Mouse (Mus musculus): ENCODE results near the gene Nptn.
"Not testable (repeated sequence)": the region's sequence is repeated elsewhere in the genome, so short reads cannot be mapped to it uniquely, and the experiment has no call there.

Nptn gene

DNA sequence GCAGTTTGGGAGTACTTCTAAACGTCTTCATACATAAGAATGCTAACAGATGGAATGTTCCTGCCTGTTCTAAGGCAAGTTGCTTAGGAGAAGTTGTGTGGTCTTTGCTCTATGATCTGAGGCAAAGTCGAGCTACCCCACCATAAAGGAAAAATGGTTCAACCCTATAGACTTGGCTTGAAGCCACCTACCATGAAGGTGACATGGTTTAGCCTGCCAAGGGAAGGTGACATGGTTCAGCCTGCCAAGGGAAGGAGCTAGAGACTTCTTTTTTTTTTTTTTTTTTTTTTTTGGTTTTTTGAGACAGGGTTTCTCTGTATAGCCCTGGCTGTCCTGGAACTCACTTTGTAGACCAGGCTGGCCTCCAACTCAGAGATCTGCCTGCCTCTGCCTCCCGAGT lies 16.1 kb upstream of the Nptn start:
- not testable (repeated sequence) for DNase-seq

DNA sequence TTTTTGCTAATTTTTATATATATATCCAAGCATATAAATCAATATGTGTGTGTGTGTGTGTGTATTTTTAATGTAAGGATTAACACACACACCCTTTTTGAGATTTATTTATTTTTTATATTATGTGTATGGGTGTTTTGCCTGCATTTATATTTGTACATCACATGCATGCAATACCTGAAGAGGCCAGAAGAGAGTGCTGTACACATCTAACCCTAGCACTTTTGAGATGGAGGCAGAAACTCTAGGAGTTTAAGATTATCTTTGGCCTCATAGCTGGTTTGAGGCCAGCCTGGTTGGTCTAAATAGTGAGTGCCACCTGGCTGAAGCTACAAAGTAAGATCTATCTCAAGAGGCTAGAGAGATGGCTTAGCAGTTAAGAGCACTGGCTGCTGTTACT lies 14.4 kb upstream of the Nptn start:
- peak; percentile 61 to 65 for DNase-seq

DNA sequence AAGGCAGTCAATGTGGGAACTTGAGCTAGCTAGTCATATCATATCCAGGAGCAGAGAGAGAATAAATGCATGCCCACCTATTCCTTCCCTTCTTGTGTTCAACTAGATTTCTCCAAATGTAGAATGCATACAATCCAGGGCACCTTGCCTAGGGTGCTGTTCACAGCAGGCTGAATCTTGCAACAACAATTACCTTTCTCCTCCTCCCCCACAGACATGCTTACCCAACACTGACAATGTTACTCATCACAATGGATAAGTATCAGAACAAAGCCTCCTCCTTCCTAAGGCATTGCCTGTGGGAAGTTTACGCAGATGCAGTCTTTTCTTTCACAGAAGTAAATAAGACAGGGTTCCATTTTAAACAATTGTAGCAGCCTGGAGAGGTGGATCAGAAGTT lies 11.0 kb upstream of the Nptn start:
- DNase-seq, result no peak

DNA sequence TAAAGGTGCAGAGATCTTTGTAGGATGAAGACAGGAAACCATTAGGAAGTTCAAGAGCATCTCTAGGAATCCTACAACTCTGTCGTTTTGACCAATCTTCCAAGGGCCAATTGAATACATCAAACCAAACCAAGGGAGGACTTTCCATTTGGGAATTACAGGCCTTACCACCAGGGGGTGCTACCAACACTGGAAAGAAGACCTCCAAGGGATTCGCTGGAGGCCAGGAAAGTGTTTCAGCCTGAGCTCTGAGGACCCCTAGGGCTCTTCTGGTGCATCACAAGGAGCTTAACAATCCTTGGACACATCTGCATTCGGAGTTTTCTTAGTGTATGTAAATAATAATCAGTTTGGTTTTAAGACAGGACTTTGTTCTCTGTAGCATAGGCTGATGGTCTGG lies 3.4 kb upstream of the Nptn start:
- peak; percentile 43 to 55 for DNase-seq

DNA sequence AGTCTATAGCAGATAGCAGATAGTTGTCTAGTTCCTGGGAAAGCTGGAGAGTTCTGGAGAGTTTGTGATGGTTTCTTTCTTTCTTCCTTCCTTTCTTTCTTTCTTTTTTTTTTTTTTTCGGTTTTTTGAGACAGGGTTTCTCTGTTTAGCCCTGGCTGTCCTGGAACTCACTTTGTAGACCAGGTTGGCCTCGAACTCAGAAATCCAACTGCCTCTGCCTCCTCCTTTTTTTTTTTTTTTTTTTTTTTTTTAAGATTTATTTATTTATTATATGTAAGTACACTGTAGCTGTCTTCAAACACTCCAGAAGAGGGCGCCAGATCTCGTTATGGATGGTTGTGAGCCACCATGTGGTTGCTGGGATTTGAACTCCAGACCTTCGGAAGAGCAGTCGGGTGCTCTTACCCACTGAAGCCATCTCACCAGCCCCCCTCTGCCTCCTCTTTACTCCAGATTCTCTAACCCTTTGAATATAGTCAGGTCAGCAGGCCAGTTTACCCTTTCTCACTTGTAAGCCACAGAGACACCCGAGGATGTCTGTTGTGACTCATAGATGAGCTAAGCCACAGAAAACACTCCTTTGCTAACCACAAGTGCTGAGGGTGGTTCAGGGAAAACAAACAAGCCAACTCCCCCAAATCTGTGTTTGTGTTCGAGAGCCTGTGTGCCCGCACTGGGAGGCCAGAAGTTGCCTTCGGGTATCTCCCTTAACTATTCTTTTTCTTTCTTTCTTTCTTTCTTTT lies 1.4 kb upstream of the Nptn start:
- DNase-seq, result peak; percentile 17 to 20

DNA sequence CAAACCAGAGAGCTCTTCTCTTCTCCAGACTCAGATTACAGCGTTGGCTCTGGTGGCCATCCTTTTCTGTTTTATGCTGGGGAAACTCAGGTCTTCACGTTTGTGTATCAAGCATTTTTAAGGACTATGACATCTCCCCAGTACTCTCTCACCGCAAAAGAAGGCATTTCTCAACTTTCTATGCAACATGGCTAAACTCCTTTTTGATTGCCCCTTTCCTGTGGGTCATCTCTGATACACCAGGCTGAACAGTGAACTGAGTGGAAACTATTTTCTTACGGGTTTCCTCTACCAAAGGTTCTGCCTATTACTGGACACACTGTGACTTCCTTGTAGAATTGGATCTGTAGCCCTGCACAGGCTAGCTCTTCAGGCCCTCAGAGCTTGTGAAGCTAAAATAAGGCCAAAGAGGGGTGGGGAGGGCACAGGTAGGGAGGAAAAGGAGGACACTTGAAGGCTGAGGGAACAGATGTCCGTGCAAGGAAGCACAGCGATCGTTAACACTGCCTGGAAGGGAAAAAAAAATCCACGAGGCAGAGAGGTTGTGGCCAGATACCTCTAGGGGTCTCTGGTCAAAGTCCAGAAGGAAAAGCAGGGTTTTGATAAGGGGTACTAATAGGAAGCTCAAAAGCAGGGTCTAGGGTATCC lies 633 bp upstream of the Nptn start:
- DNase-seq, result no peak

DNA sequence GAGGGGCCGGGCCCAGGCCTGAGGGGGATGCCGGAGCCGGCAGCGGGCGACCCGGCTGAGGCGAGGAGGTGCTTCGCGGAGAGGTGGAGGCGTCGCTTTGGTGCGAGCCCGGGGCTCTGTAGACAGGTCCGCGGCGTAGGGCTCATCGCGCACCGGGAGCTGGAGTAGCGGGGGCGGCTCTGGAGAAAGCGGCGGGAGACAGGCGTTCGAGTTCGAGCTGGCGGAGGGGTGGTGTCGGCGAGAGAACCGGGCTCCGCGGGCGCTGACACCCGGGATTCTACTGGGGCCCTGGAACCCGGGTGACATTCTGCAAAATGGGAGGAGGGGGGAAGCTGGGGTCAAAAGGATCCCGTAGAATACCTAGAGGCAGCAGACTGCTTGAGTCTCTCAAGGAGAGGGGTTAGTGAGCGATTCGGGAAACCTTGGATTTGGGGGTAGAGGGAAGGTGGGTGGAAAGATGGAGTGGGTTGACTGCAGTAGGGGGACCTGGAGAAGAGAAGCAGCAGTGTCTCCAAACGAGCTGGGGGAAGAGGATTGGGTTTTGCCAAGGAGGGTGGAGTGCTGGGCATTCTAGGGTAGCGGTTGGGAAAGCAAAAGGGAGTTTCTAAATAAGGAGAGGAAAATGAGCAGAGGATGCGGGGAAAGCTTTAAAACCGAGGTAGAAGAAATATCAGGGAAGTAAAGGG lies 684 bp downstream of the Nptn start:
- no peak for DNase-seq

DNA sequence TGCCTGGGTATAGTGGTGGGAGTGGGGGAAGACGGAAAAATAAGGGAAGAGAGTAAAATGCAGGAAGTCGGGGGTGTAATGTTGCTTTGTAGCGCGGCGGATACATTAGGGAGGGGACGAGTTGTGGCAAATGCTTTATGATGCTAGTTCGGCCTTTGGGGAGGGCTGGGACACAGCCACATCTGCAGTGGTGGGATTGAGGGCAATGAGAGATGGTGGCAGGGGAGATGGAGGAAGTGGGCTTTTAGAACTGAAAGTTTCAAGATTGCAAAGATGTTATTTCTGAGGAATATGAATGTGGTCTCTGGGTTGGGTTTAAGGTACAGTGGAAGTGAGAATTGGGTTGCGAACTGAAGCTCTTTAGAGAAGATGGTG lies 1.2 kb downstream of the Nptn start:
- peak; percentile 34 to 37 for DNase-seq

DNA sequence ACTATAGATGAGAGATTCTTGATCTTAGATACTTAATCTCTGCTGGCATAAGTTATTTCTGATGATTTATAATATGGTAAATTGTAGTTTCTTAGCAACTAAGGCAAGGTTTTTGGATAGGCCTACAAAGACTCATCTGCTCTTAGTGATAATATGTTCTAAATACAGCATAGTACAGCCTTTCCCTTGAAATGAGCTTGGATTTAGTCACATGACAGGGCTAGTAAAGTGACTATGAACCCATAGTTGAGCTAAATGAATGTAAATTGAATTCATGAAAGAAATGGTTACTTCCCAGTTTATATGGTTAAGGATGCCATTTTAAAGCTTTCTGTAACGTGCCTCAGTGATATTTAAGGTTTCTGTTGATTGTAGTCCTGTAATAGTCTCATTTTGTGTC lies 2.3 kb downstream of the Nptn start:
- DNase-seq, result no peak

DNA sequence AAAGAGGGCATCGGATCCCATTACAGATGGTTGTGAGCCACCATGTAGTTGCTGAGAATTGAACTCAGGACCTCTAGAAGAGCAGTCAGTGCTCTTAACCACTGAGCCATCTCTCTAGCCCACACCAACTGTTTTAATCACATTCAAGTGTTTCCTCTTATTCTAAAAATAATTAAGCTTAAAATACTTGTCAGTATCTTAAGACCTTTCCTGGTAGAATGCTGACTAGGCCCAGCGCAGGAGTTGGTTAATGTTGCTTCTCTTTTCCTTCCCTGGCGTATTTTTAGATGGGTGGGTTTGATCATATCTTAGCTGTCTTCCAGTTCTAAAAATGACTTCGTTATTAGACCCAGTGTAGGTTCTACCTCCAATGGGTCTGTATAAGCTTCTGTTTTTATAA lies 6.6 kb downstream of the Nptn start:
- DNase-seq, result no peak

DNA sequence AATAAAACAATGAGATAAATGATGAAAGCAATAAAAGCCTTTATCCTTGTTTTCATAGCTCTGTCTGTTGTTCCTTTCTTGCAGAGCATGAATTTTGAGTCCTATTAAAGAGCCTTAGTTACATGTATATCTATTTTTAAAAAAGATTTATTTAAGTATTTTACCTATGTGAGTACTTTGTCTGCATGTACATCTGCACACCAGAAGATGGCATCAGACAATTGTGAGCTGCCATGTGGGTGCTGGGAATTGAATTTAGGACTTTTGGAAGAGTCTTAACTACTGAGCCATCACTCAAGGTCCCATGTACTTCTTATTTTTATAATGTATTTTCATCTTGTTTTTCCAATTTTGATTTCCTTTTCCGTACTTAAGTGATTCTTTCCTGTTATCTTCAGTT lies 13.3 kb downstream of the Nptn start:
- no peak for DNase-seq

DNA sequence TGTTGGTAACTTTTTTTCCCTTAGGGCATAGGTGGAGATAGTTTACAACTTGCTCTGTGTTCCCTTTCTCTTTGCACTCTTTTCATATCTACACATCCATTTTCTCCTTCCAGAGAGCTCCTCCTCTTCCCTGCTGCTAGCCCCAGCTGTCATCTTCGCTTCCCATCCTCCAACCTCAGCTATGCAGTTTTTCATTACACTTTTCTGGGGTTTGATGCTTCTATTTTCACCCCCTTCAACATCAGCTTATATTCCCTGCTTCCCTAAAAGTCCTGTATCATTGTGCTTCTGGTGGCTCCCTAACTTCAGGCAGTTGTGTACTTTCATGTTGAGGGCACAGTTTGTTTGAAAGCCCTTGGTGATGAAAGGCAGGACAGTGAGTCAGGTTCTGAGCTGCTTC lies 31.8 kb downstream of the Nptn start:
- no peak for DNase-seq

DNA sequence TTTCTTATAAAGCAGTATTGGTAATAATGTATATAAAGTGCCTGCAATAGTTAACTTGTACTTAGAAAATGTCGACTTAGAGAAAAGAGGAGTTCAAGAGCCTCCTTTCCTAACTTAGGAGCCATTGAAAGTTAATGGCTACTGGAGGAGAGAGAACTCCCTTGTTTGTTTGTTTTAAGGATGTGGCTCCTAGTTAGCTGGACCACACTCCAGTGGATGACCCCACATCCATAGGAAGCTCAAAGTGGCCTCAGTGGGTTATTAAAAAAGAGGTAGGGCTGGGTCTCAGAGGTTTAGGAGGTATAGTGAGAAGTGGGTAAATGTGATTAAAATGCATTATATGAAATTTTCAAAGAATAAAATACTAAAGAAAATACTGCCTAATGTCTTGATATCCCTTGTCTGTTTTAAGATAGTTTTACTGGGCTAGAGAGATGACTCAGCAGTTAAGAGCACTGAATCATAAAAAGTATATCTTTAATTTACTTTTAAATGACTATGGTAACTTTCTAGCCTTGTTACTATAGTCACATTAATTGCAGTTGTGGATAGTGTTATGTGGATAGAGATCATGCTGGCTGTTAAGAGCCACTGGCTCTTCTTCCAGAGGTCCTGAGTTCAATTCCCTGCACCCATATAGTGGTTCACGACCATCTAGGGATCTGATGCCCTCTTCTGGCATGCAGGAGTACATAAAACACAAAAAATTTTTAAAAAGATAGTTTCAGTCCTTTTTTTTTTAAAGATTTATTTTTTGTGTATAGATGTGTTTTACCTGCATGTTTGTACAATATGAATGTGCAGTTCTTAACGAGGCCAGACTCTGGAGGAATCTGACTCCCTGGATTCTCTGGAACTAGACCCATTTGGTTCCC lies 33.3 kb downstream of the Nptn start:
- DNase-seq, result no peak

DNA sequence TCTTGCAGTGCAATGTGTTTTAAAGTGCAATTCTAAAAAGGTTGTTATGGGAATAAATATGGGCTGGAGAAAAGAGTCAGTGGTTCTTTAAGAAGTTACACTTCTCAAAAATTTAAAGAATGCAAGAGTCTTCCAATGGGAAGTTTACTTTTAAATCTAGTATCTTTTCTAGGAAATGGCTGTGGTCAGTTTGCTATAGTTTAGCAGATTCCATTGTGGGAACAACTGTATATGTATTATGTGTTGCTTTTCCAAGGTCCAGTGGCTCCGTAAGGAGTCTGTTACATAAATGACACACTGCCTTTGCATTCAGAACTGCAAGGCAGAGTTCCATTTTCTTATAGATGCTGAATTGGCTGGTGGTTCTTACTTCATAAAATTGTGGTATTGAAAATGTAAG lies 41.0 kb downstream of the Nptn start:
- DNase-seq, result no peak

DNA sequence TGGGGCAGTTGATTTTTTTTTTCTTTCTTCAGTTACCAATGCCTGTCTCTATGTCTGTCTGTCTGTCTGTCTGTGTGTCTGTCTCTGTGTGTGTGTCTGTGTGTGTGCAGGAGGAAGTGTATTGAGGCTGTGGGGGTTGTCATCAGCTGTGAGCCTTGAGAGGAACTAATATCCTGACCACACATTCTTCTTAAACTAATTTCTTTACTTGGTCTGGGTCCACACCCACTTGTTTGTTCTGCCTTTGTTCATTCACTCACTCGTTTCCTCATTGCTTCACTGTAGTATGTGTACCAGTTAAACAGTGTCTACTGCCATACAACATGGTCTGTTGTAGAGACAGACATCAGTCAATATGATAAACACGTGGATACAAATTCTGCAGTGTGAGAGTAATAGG lies 45.2 kb downstream of the Nptn start:
- DNase-seq, result no peak

DNA sequence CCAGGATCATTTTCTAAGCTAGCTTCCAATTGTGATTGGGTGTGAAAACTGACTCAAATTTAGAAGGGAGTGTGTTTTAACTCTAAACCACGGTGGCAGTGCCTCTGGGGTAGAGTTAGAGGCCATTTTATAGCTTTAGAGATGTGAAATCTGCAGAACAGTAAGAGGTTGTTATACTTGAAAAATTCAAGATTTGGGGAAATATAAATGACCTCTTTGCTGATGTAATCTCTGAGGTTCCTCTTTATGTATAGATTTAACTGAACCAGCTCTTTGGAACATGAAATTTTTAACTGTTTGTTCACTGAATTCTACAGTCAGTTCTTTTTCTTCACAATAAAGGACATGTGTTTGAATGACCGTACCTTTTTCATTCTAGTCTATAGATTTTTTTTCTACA lies 48.4 kb downstream of the Nptn start:
- no peak for DNase-seq

DNA sequence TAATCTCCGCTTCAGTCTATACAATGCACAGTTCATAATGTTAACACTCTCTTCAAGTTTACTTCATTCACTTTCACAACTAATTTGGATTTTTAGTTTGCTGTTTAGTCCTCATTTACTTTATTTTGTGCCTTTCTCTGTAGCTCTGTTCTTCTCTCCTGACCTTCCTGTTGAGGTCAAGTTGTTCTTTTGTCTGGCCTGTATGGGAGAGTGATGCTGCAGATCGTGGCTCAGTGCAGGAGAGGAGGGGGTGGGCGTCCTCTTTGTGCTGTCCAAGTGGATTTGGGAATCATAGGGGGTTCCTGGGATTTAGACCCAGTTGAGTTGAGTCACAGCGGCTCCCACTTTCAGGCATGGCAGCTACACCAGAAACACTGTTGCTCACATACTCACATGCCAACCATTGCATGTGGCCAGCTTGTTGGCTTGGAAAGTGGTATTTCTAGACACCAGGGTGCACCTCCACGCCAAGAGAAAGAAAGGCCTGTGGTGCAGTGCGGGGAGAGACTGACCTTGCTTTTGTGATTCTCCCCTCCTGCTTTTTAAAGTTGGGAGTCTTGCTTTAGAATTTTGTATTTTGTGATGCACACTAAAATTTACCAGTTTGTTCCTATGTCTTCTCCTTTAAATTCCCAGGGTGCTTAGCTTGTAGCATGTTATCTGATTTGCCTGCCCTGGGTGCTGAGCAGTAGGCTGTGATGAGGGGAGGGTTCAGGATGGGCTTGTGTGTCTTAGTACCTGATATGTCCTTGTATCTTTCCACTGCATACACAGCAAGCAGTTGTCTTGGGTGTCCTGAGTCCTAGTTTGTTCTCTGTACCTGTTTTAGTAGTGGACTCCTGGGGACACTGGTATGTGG lies 66.6 kb downstream of the Nptn start:
- DNase-seq, result no peak

DNA sequence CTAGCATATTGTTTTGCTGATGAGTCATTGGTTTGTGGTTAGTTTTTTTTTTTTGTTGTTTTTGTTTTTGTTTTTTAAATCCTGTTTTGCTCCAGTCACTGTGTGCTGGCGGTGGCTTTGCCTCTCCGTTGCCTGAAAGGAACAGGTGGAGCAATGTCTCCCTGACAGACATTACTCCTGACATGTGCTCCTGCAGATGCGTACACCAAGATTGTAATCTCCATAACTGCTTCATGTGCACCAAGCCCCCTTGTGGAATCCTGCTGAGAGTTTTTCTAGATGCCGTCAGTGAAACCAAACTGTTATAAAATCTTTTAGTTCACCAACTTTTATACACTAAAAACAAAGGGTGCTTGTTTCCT lies 67.2 kb downstream of the Nptn start:
- DNase-seq, result no peak

DNA sequence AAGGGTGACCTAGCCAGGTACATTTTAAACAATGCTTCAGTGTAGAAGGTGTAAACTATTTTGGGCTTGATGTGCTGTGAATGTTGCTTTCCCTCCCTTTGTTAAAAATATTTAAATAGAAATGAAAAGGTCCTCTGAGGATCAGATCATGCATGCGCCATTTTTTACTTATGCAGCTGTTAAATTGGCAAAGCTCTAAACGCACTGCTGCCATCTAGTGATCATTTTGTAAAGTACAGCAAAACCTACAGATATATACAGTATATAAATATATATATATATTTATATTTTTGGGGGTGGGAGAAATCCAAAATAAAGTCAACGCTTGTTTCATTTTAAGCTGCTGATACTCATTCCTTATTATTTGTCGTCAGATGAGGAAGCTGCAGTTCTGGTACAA lies 70.0 kb downstream of the Nptn start:
- DNase-seq, result peak; percentile 52 to 59

DNA sequence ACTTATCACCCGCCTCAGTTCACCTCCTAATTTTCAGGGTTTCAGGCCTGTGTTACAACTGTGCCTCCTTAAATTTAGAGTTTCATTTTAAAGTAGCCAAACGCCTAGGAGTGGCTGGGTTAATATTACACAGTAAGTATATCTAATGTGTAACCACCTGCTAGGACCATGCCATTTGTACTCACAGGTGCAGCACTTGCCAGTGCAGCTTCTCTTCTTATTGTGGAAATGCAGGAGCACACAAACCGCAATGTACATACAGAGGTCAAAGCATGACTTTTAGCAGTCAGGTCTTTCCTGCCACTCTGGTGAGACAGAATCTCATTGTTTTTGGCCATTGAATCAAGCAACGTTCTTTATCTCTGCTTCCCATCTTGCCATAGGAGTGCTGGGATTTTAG lies 72.5 kb downstream of the Nptn start:
- DNase-seq, result no peak

DNA sequence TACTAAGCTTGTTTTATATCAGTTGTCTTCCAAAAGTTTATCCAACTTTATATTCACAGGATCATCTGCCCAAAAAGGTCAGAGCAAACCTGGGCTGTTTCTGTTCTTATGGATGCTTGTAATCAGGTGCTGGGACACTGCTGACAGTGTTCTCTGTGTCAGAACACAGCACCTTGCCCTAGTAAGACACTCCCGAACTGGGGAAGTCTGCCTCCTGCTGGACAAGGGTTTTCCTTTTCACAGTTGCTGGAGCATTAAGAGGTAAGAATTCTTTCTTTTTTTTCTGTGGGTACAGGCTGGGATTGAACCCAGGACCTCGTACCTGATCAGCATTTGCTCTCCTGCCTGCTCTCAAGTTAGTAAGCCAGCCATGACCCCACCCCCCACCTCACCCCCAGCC lies 74.4 kb downstream of the Nptn start:
- peak; percentile 27 to 42 for DNase-seq

DNA sequence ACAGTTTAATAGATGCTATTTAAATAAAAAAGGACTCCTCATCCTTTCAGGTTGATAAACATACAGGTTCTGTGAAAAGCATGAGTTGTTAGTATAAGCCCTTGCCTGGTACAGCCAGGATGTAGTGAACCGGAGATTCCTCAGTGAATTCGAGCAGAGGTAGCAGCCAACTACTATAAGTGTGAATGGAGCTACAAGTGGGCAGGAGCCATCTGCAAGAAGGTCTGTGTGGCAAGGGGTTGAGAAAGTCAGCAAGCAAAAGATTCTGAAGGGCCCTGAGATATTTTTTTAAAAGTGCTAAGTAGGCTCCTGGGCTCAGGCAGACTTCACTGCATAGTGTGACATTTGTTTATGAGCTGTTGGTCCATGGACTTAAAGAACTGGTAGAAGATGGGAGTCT lies 74.8 kb downstream of the Nptn start:
- no peak for DNase-seq

Data from B cell, adult 2 months (primary cell).